Mouse (Mus musculus): ENCODE measurements at regions not wholly inside any gene's neighbourhood (a gene's known extent, or its start where the extent isn't known, plus 50 kb on each side); places are given as distances from the start of the nearest gene placed in this dataset.
"Not testable (repeated sequence)": the region's sequence is repeated elsewhere in the genome, so short reads cannot be mapped to it uniquely, and the experiment has no call there.

- no peak overlapping the region for H3K4me3 ChIP-seq (ENCODE audit: insufficient read depth in 1 of 2, low read depth in 1 of 2, low read length in 2 of 2, poor library complexity in 1 of 2, severe bottlenecking in 1 of 2)
- no peak overlapping the region for H3K9ac ChIP-seq (ENCODE audit: insufficient read depth, low read depth, low read length, poor library complexity, severe bottlenecking)
- DNase-seq (ENCODE audit: low read depth, low spot score): no peak
- H3K4me1 ChIP-seq (ENCODE audit: control insufficient read depth in 2 of 2, insufficient read depth in 2 of 2, low read length in 2 of 2, poor library complexity in 1 of 2): no peaks in the 10 kb centered on the region
- no peaks in the 10 kb centered on the region for H3K36me3 ChIP-seq (ENCODE audit: control insufficient read depth, insufficient read depth, low read length, poor library complexity, severe bottlenecking)
- H3K9me3 ChIP-seq (ENCODE audit: control insufficient read depth, insufficient read depth, low read depth, low read length): no peaks in the 10 kb centered on the region
- in situ Hi-C loops (cut with MboI; ENCODE audit: low sequenced_read_pairs in 2 of 2, unreplicated experiment in 2 of 2): no loop called here
- TF ChIP-seq HCFC1 (IDR thresholded peaks at IDR 0.05; ENCODE audit: borderline replicate concordance, insufficient read depth, low read length) (no peak), ZNF384 (IDR thresholded peaks at IDR 0.05; ENCODE audit: low read depth, low read length) (no peak), ZC3H11A (IDR thresholded peaks at IDR 0.05; ENCODE audit: borderline replicate concordance, low read depth, low read length) (no peak), CHD2 (IDR thresholded peaks at IDR 0.05; ENCODE audit: low read depth, low read length) (no peak), MAFK (IDR thresholded peaks at IDR 0.05; ENCODE audit: insufficient read depth, low read depth, low read length) (no peak)
- H3K27ac ChIP-seq (ENCODE audit: insufficient read depth, low read depth, low read length, poor library complexity, severe bottlenecking): no peak overlapping the region
These were observed 181.4 kb upstream of the Arhgap42 start for GRCm38 (mm10) chr9:9420326-9420725.

DNA sequence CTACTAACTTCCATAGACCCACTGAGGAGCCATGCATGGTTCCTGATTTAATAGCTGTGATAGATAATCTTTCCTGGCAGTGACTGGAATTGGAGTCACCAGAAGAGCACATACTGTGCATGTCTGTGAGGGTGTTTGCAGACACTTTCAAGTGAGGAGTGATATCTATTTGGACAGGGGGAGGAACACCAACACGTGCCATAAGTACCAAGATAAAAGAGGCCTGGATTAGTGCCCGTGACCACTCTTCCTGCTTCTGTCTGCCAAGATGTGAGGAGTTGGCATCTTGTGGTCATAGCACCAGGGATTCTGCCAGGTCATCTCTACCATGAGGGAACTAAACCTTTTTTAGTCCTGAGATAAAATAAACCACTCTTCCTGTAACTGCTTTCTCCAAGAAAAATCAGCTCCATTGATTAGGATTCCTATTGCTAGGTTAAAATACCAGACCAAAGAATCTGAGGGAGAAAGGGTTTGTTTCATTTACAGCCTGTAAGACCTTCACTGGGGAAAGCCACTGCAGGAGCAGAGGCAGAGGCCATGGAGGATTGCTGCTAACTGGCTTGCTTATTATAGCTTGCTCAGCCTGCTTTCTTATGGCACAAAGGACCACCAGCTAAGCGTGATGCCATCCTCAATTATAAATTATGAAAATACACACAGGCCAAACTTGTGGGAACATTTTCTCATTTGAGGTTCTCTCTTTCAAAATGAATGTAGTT is 173.7 kb upstream of the Arhgap42 start:
- H3K36me3 ChIP-seq (ENCODE audit: control insufficient read depth, insufficient read depth, low read length, poor library complexity, severe bottlenecking): no peaks in the 10 kb centered on the region
- H3K9ac ChIP-seq (ENCODE audit: insufficient read depth, low read depth, low read length, poor library complexity, severe bottlenecking): no peak overlapping the region
- H3K4me3 ChIP-seq (ENCODE audit: insufficient read depth in 1 of 2, low read depth in 1 of 2, low read length in 2 of 2, poor library complexity in 1 of 2, severe bottlenecking in 1 of 2): no peak overlapping the region
- in situ Hi-C loops (cut with MboI; ENCODE audit: low sequenced_read_pairs in 2 of 2, unreplicated experiment in 2 of 2): no loop called here
- no peaks in the 10 kb centered on the region for H3K9me3 ChIP-seq (ENCODE audit: control insufficient read depth, insufficient read depth, low read depth, low read length)
- no peak for DNase-seq (ENCODE audit: low read depth, low spot score)
- no peak overlapping the region for H3K27ac ChIP-seq (ENCODE audit: insufficient read depth, low read depth, low read length, poor library complexity, severe bottlenecking)
- no peaks in the 10 kb centered on the region for H3K4me1 ChIP-seq (ENCODE audit: control insufficient read depth in 2 of 2, insufficient read depth in 2 of 2, low read length in 2 of 2, poor library complexity in 1 of 2)
- TF ChIP-seq ZC3H11A (IDR thresholded peaks at IDR 0.05; ENCODE audit: borderline replicate concordance, low read depth, low read length) (no peak), CHD2 (IDR thresholded peaks at IDR 0.05; ENCODE audit: low read depth, low read length) (no peak), ZNF384 (IDR thresholded peaks at IDR 0.05; ENCODE audit: low read depth, low read length) (no peak), HCFC1 (IDR thresholded peaks at IDR 0.05; ENCODE audit: borderline replicate concordance, insufficient read depth, low read length) (no peak), MAFK (IDR thresholded peaks at IDR 0.05; ENCODE audit: insufficient read depth, low read depth, low read length) (no peak)

GRCm38 (mm10) chr9:9394190-9394589 is 155.3 kb upstream of the Arhgap42 start:
- peak overlapping the region; percentile 57 for H3K27ac ChIP-seq (ENCODE audit: insufficient read depth, low read depth, low read length, poor library complexity, severe bottlenecking)
- H3K9ac ChIP-seq (ENCODE audit: insufficient read depth, low read depth, low read length, poor library complexity, severe bottlenecking); H3K36me3 ChIP-seq (ENCODE audit: control insufficient read depth, insufficient read depth, low read length, poor library complexity, severe bottlenecking); H3K4me3 ChIP-seq (ENCODE audit: insufficient read depth in 1 of 2, low read depth in 1 of 2, low read length in 2 of 2, poor library complexity in 1 of 2, severe bottlenecking in 1 of 2); H3K4me1 ChIP-seq (ENCODE audit: control insufficient read depth in 2 of 2, insufficient read depth in 2 of 2, low read length in 2 of 2, poor library complexity in 1 of 2); H3K9me3 ChIP-seq (ENCODE audit: control insufficient read depth, insufficient read depth, low read depth, low read length); DNase-seq (ENCODE audit: low read depth, low spot score); in situ Hi-C loops (cut with MboI; ENCODE audit: low sequenced_read_pairs in 2 of 2, unreplicated experiment in 2 of 2): not testable (repeated sequence)

- TF ChIP-seq HCFC1 (IDR thresholded peaks at IDR 0.05; ENCODE audit: borderline replicate concordance, insufficient read depth, low read length): no peak
- TF ChIP-seq ZC3H11A (IDR thresholded peaks at IDR 0.05; ENCODE audit: borderline replicate concordance, low read depth, low read length): 0 out of 2 replicates have a peak, but pooled peaks have one; percentile 18
- Histone ChIP-seq H3K27ac (ENCODE audit: insufficient read depth, low read depth, low read length, poor library complexity, severe bottlenecking) (no peak overlapping the region), H3K4me3 (ENCODE audit: insufficient read depth in 1 of 2, low read depth in 1 of 2, low read length in 2 of 2, poor library complexity in 1 of 2, severe bottlenecking in 1 of 2) (no peak overlapping the region), H3K9ac (ENCODE audit: insufficient read depth, low read depth, low read length, poor library complexity, severe bottlenecking) (no peak overlapping the region), H3K9me3 (ENCODE audit: control insufficient read depth, insufficient read depth, low read depth, low read length) (no peaks in the 10 kb centered on the region), H3K36me3 (ENCODE audit: control insufficient read depth, insufficient read depth, low read length, poor library complexity, severe bottlenecking) (no peaks in the 10 kb centered on the region), H3K4me1 (ENCODE audit: control insufficient read depth in 2 of 2, insufficient read depth in 2 of 2, low read length in 2 of 2, poor library complexity in 1 of 2) (no peaks in the 10 kb centered on the region)
- no peak for DNase-seq (ENCODE audit: low read depth, low spot score)
- in situ Hi-C loops (cut with MboI; ENCODE audit: low sequenced_read_pairs in 2 of 2, unreplicated experiment in 2 of 2): loop anchor here (5.0 to 10.0 kb wide), 2 partner anchors 329 to 332 kb away; no protein-coding TSS in a partner anchor
These were observed 137.8 kb upstream of the Arhgap42 start for GRCm38 (mm10) chr9:9376650-9377189.
